Mouse (Mus musculus) heart, embryonic 14.5 days (tissue): ENCODE measurements at regions not wholly inside any gene's neighbourhood (a gene's known extent, or its start where the extent isn't known, plus 50 kb on each side); places are given as distances from the start of the nearest gene placed in this dataset.
"Not testable (repeated sequence)": the region's sequence is repeated elsewhere in the genome, so short reads cannot be mapped to it uniquely, and the experiment has no call there.

Experiments
- ATAC-seq: fragments of 200-750 bp; cut with Nextera tagmentation; 2 replicates; pipeline ENCODE4 v1.8.0; 2017; ENCODE audit warnings: low read depth, moderate TSS enrichment; ENCODE audit not compliant: insufficient number of reproducible peaks, insufficient read depth, low FRiP score
- H3K27ac ChIP-seq, 2 experiments: fragments of 200-500 bp in 1 of 2; fragments of 300-500 bp in 1 of 2; sonication (generic) in 1 of 2; replicated peaks in 1 of 2; 2 replicates each; pipeline ENCODE4 v1.5.1; 2012 to 2014; ENCODE audit warnings: low read depth in 2 of 2, low read length in 2 of 2, control low read depth in 1 of 2, mild to moderate bottlenecking in 1 of 2, mixed read lengths in 1 of 2; ENCODE audit not compliant: control insufficient read depth in 1 of 2, insufficient read depth in 1 of 2
- H3K27me3 ChIP-seq: fragments of 300-500 bp; sonication (generic); 2 replicates; pipeline ENCODE4 v1.6.1; 2014; ENCODE audit warnings: mild to moderate bottlenecking, low read length, control low read depth; ENCODE audit not compliant: control insufficient read depth, insufficient read depth
- H3K36me3 ChIP-seq: fragments of 300-500 bp; sonication (generic); 2 replicates; pipeline ENCODE4 v1.6.1; 2014; ENCODE audit warnings: mild to moderate bottlenecking, control low read depth, low read length, mixed read lengths; ENCODE audit not compliant: control insufficient read depth, insufficient read depth
- H3K4me1 ChIP-seq, 2 experiments: fragments of 200-500 bp in 1 of 2; fragments of 300-500 bp in 1 of 2; sonication (generic) in 1 of 2; 2 replicates each; pipeline ENCODE4 v1.6.1; 2012 to 2014; ENCODE audit warnings: low read length in 2 of 2, control low read depth in 1 of 2, mixed read lengths in 1 of 2; ENCODE audit not compliant: control insufficient read depth in 2 of 2, insufficient read depth in 2 of 2
- H3K4me2 ChIP-seq: fragments of 300-500 bp; sonication (generic); 2 replicates; pipeline ENCODE4 v1.6.1; 2014; ENCODE audit warnings: mild to moderate bottlenecking, low read length
- H3K4me3 ChIP-seq, 2 experiments: fragments of 200-500 bp in 1 of 2; fragments of 300-500 bp in 1 of 2; sonication (generic) in 1 of 2; 2 replicates each; pipeline ENCODE4 v1.5.1; 2012 to 2014; ENCODE audit warnings: low read length in 2 of 2, mild to moderate bottlenecking in 2 of 2, control low read depth in 1 of 2, low read depth in 1 of 2, moderate library complexity in 1 of 2; ENCODE audit not compliant: control insufficient read depth in 1 of 2, insufficient read depth in 1 of 2
- H3K9ac ChIP-seq: fragments of 300-500 bp; sonication (generic); 2 replicates; pipeline ENCODE4 v1.6.1; 2014; ENCODE audit warnings: mild to moderate bottlenecking, low read length
- H3K9me3 ChIP-seq: fragments of 300-500 bp; sonication (generic); 2 replicates; pipeline ENCODE4 v1.6.1; 2016; ENCODE audit warnings: low read length, control low read depth; ENCODE audit not compliant: control insufficient read depth
- WGBS: fragments of 180-500 bp; shearing (Covaris S2); extraction: QIAGEN DNeasy Blood & Tissue Kit; methylation state at CpG from one replicate; pipeline ENCODE4 v1.1.7; 2014; 5-methylcytosine and 5-hydroxymethylcytosine counted together

- H3K36me3 ChIP-seq, result no peaks in the 10 kb centered on the region
- H3K9me3 ChIP-seq, result no peaks in the 10 kb centered on the region
- H3K4me3 ChIP-seq, result peak overlapping the region; percentile 7 to 29; a peak in 3 of 4 replicates
- WGBS, result under 1% methylated on average over 19 of the region's 19 CpGs
- peak overlapping the region; percentile 48 to 76 for H3K27ac ChIP-seq
- peak overlapping the region; percentile 42 for H3K9ac ChIP-seq
- ATAC-seq, result peak; percentile 78
- peaks cover 15 to 18% of the 10 kb centered on the region in 2 experiments for H3K4me1 ChIP-seq
- H3K27me3 ChIP-seq, result peaks cover 13% of the 10 kb centered on the region
- H3K4me2 ChIP-seq, result peak overlapping the region; percentile 70
Measured at GRCm38 (mm10) chr11:94872921-94873320, 63.1 kb upstream of the Col1a1 start.

GRCm38 (mm10) chr11:94870341-94870740, 65.7 kb upstream of the Col1a1 start:
- H3K4me2 ChIP-seq, result no peak overlapping the region
- H3K27ac ChIP-seq, result no peak overlapping the region

GRCm38 (mm10) chr11:94869866-94870265, 66.2 kb upstream of the Col1a1 start:
- not testable (repeated sequence) for H3K9ac ChIP-seq, H3K4me2 ChIP-seq, H3K27ac ChIP-seq, H3K4me3 ChIP-seq, H3K9me3 ChIP-seq, H3K36me3 ChIP-seq, ATAC-seq, H3K27me3 ChIP-seq
- H3K4me1 ChIP-seq, result peaks cover 15 to 16% of the 10 kb centered on the region in 2 experiments
- WGBS, result 15% methylated on average over 4 of the region's 4 CpGs

More at GRCm38 (mm10) chr11:94870341-94870740, 65.7 kb upstream of the Col1a1 start:
- H3K9me3 ChIP-seq, result no peaks in the 10 kb centered on the region
- no peak overlapping the region for H3K9ac ChIP-seq
- no peak for ATAC-seq
- H3K27me3 ChIP-seq, result peaks cover 7% of the 10 kb centered on the region
- H3K4me3 ChIP-seq, result no peak overlapping the region
- WGBS, result 0% methylated on average over 1 of the region's 1 CpGs
- H3K36me3 ChIP-seq, result no peaks in the 10 kb centered on the region
- peaks cover 15 to 18% of the 10 kb centered on the region in 2 experiments for H3K4me1 ChIP-seq

DNA sequence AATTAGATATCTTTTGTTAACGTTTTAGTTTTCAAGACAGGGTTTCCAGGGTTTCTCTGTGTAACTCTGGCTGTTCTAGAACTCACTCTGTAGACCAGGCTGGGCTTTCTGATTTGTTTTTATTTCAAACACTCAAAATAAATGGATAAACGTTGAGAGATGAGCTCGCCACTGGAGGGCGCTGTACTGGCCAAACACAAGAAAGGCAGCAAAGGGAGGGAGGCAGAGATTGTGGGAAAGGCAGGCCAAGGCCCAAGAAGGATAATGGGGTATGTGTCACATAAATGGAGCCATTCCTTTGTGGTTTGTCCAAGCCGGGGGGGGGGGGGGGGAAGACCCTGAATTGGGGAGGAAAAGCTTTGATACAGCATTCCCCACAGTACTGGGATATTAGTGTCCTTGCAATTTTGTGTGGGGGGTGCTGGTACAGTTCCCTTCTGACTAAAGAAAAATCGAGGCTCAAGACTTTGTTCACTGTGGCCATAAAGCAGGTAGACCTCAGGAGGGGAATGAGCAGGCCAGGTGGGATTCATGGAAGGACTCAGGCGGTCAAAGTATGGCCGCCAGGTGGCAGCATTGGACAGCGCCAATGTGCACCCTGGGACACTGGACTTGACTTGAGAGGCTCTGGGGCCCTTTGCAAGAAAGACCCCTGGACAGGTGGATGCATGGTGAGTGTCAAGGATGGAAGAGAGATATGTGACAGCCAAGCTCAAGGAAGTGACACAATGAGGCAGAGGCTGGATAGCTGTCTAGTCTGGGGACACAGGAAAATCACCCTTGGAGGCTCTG, 69.7 kb upstream of the Col1a1 start:
- H3K9me3 ChIP-seq, result no peaks in the 10 kb centered on the region
- H3K4me2 ChIP-seq, result no peak overlapping the region
- no peak overlapping the region for H3K27ac ChIP-seq
- 12% methylated on average over 8 of the region's 9 CpGs for WGBS
- H3K4me1 ChIP-seq, result no peaks in the 10 kb centered on the region
- H3K4me3 ChIP-seq, result no peak overlapping the region
- no peak for ATAC-seq
- no peak overlapping the region for H3K9ac ChIP-seq
- H3K36me3 ChIP-seq, result no peaks in the 10 kb centered on the region
- H3K27me3 ChIP-seq, result peaks cover 4% of the 10 kb centered on the region; the same call in 1 of the 2 replicates

DNA sequence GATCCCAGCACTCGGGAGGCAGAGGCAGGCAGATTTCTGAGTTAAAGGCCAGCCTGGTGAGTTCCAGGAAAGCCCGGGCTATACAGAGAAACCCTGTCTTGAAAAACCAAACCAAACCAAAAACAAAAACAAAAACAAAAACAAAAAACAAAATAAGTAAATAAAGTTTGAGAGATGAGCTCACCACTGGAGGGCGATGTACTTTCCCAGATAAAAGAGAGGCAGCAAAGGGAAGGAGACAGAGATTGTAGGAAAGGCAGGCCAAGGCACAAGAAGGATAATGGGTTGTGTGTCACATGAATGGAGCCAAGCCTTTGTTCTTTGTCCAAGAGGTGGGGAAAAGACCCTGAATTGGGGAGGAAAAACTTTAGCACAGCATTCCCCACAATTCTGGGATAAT, 67.6 kb upstream of the Tmem92 start:
- Histone ChIP-seq H3K9me3 (no peaks in the 10 kb centered on the region), H3K27me3 (no peaks in the 10 kb centered on the region), H3K36me3 (no peaks in the 10 kb centered on the region), H3K9ac (no peak overlapping the region), H3K27ac (no peak overlapping the region), H3K4me1 (no peaks in the 10 kb centered on the region), H3K4me2 (no peak overlapping the region), H3K4me3 (no peak overlapping the region)
- no peak for ATAC-seq
- 86% methylated on average over 3 of the region's 3 CpGs for WGBS

DNA sequence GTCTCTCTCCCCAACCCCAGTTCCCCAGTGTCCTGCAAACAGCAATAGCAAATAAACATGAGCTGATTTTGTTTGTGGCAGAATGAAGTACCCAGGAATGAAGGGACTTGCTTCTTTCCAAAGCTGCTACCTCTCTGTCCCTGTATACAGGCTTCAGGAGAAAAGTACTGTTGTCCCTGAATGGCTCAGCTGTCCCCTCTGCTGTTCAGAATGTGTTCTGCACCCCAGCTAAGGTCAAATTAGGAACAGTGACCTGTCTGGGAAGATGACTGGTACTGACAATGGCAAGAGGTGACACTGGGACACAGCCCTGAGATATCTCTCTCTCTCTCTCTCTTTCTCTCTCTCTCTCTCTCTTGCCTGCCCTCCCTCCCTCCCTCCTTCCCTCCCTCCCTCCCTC, 56.6 kb upstream of the Tmem92 start:
- no peak overlapping the region for H3K9ac ChIP-seq
- ATAC-seq, result no peak
- H3K27ac ChIP-seq, result no peak overlapping the region
- H3K9me3 ChIP-seq, result no peaks in the 10 kb centered on the region
- no peaks in the 10 kb centered on the region for H3K27me3 ChIP-seq
- H3K36me3 ChIP-seq, result no peaks in the 10 kb centered on the region
- no peak overlapping the region for H3K4me2 ChIP-seq
- no peak overlapping the region for H3K4me3 ChIP-seq
- H3K4me1 ChIP-seq, result no peaks in the 10 kb centered on the region

DNA sequence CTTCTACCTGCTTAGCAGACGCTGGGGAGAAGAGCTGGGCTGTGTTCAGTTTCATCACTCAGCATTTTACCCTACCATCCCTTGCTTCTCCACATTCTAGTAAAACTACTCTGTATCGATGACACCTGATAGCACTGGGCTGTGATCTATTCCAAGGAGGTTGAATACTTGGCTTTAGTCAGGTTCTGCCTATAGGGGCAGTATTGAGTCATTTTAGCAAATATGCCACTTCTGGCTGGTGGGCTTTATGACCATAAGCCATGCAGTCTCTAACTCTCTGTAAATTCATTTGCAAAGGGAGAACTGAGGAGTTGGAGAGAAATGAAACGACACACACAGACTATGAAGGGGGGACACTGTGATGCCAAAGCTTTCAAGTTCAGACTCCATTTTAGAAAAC, 55.6 kb upstream of the Tmem92 start:
- Histone ChIP-seq H3K36me3 (no peaks in the 10 kb centered on the region), H3K27ac (no peak overlapping the region), H3K4me1 (no peaks in the 10 kb centered on the region), H3K9ac (no peak overlapping the region), H3K27me3 (no peaks in the 10 kb centered on the region; the same call in 1 of the 2 replicates), H3K9me3 (no peaks in the 10 kb centered on the region), H3K4me2 (no peak overlapping the region), H3K4me3 (no peak overlapping the region)
- no peak for ATAC-seq
- 53% methylated on average over 3 of the region's 3 CpGs for WGBS

DNA sequence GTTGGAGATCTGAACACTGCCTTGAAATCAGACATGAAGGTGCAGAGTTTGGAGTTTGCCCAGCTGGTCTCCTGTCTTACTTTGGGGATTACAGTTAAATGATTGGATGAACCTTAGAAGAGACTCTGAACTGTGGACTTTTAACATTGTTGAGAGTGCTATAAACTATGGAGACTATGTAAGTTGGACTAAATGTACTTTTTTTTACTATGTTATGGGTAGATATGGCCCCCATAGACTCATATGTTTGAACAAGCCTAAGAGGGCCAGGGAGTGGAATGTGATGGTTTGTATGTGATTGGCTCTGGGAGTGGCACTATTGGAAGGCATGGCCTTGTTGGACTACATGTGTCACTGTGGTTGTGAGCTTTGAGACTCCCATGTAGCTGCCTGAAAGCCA, 53.8 kb upstream of the Tmem92 start:
- H3K4me1 ChIP-seq, result no peaks in the 10 kb centered on the region
- no peak for ATAC-seq
- no peaks in the 10 kb centered on the region for H3K9me3 ChIP-seq
- no peak overlapping the region for H3K4me3 ChIP-seq
- no peak overlapping the region for H3K27ac ChIP-seq
- no peak overlapping the region for H3K9ac ChIP-seq
- no peaks in the 10 kb centered on the region for H3K36me3 ChIP-seq
- no peak overlapping the region for H3K4me2 ChIP-seq
- no peaks in the 10 kb centered on the region; the same call in 1 of the 2 replicates for H3K27me3 ChIP-seq
